Mouse (Mus musculus): ENCODE measurements around the gene Rpl15.
"Not testable (repeated sequence)": the region's sequence is repeated elsewhere in the genome, so short reads cannot be mapped to it uniquely, and the experiment has no call there.

The Rpl15 gene

GRCm38 (mm10) chr14:18241786-18242185 lies 29.4 kb downstream of the Rpl15 start:
- DNase-seq (ENCODE audit: low spot score), result no peak

GRCm38 (mm10) chr14:18240132-18240531 lies 31.1 kb downstream of the Rpl15 start:
- DNase-seq (ENCODE audit: low spot score), result no peak

GRCm38 (mm10) chr14:18238750-18239731 lies 32.1 kb downstream of the Rpl15 start, which contains the start of gene Nr1d2:
TSS of gene Nr1d2 (minus strand) at chr14:18239127.
- peak; percentile 85 for DNase-seq (ENCODE audit: low spot score)

- peak; percentile 88 for DNase-seq (ENCODE audit: low spot score)
These were observed 33.0 kb downstream of the Rpl15 start for GRCm38 (mm10) chr14:18238131-18238749.

- DNase-seq (ENCODE audit: low spot score), result no peak
These were observed 33.8 kb downstream of the Rpl15 start for GRCm38 (mm10) chr14:18237381-18237780.

GRCm38 (mm10) chr14:18236496-18237235 lies 34.5 kb downstream of the Rpl15 start:
- DNase-seq (ENCODE audit: low spot score), result not testable (repeated sequence)

GRCm38 (mm10) chr14:18233981-18234960 lies 36.9 kb downstream of the Rpl15 start:
- no peak for DNase-seq (ENCODE audit: low spot score)

- no peak for DNase-seq (ENCODE audit: low spot score)
These were observed 38.1 kb downstream of the Rpl15 start for GRCm38 (mm10) chr14:18233076-18233475.

- not testable (repeated sequence) for DNase-seq (ENCODE audit: low spot score)
These were observed 39.3 kb downstream of the Rpl15 start for GRCm38 (mm10) chr14:18231866-18232265.

- not testable (repeated sequence) for DNase-seq (ENCODE audit: low spot score)
These were observed 41.4 kb downstream of the Rpl15 start for GRCm38 (mm10) chr14:18229751-18230150.

- DNase-seq (ENCODE audit: low spot score), result not testable (repeated sequence)
These were observed 45.0 kb downstream of the Rpl15 start for GRCm38 (mm10) chr14:18226181-18226580.

- DNase-seq (ENCODE audit: low spot score), result not testable (repeated sequence)
These were observed 45.8 kb downstream of the Rpl15 start for GRCm38 (mm10) chr14:18225431-18225830.

GRCm38 (mm10) chr14:18221977-18222376 lies 49.2 kb downstream of the Rpl15 start:
- no peak for DNase-seq (ENCODE audit: low spot score)
